Mouse (Mus musculus) lung, embryonic 16.5 days (tissue): Measurements from ENCODE around the gene Wscd2. TPM values are rescaled to one million over a fixed set of nuclear protein-coding genes. Genes with fewer than 3 reads are reported as not detected.

Experiments used
- ATAC-seq: fragments of 200-750 bp; cut with Nextera tagmentation; 2 replicates; pipeline ENCODE4 v1.8.0; 2017; ENCODE audit warnings: low read depth, mild to moderate bottlenecking, moderate library complexity
- H3K27ac ChIP-seq: fragments of 300-500 bp; sonication (generic); 2 replicates; pipeline ENCODE4 v1.5.1; 2014; ENCODE audit warnings: mild to moderate bottlenecking, control low read depth, low read length
- H3K27me3 ChIP-seq: fragments of 300-500 bp; sonication (generic); 2 replicates; pipeline ENCODE4 v1.6.1; 2014; ENCODE audit warnings: low read depth, low read length, mixed read lengths; ENCODE audit not compliant: control insufficient read depth, insufficient read depth
- H3K36me3 ChIP-seq: fragments of 300-500 bp; sonication (generic); 2 replicates; pipeline ENCODE4 v1.6.1; 2014; ENCODE audit warnings: low read length; ENCODE audit not compliant: control insufficient read depth, insufficient read depth
- H3K4me1 ChIP-seq: fragments of 300-500 bp; sonication (generic); replicated peaks from 2 replicates; pipeline ENCODE4 v1.6.1; 2014; ENCODE audit warnings: low read length, mixed read lengths; ENCODE audit not compliant: control insufficient read depth, insufficient read depth
- H3K4me2 ChIP-seq: fragments of 300-500 bp; sonication (generic); 2 replicates; pipeline ENCODE4 v1.6.1; 2014; ENCODE audit warnings: low read depth, low read length, control low read depth
- H3K4me3 ChIP-seq: fragments of 300-500 bp; sonication (generic); 2 replicates; pipeline ENCODE4 v1.5.1; 2014; ENCODE audit warnings: mild to moderate bottlenecking, low read length, control low read depth
- H3K9ac ChIP-seq: fragments of 300-500 bp; sonication (generic); 2 replicates; pipeline ENCODE4 v1.6.1; 2014; ENCODE audit warnings: low read length, control low read depth
- H3K9me3 ChIP-seq: fragments of 300-500 bp; sonication (generic); 2 replicates; pipeline ENCODE4 v1.6.1; 2016; ENCODE audit warnings: low read length; ENCODE audit not compliant: control insufficient read depth
- WGBS: fragments of 180-500 bp; shearing (Covaris S2); extraction: QIAGEN DNeasy Blood & Tissue Kit; methylation state at CpG from one replicate; pipeline ENCODE4 v1.1.7; 2014; 5-methylcytosine and 5-hydroxymethylcytosine counted together
- polyA plus RNA-seq: library from polyadenylated mRNA; unstranded; fragments of >200 nt; fragmentation: Nextera tagmentation; extraction: Ambion mirVana; gene quantifications from 2 replicates; pipeline ENCODE4 v1.2.1, GENCODE M21; 2015

Gene Wscd2
- polyA plus RNA-seq, 1 experiment from 2014 or later: 4.8 TPM

- Histone ChIP-seq H3K9ac (no peak overlapping the region), H3K36me3 (no peaks in the 10 kb centered on the region), H3K27me3 (no peaks in the 10 kb centered on the region), H3K4me2 (no peak overlapping the region), H3K4me1 (peaks cover 61% of the 10 kb centered on the region), H3K4me3 (no peak overlapping the region), H3K27ac (peak overlapping the region; percentile 29; the same call in 1 of the 2 replicates), H3K9me3 (no peaks in the 10 kb centered on the region)
- ATAC-seq: no peak
- WGBS: 52% methylated on average over 10 of the region's 10 CpGs
These were observed 140.0 kb downstream of the Wscd2 start for GRCm38 (mm10) chr5:113630116-113630515.

- WGBS: 18% methylated on average over 9 of the region's 9 CpGs
- Histone ChIP-seq H3K27ac (peak overlapping the region; percentile 78), H3K9ac (no peak overlapping the region), H3K4me2 (peak overlapping the region; percentile 5; the same call in 1 of the 2 replicates), H3K4me3 (no peak overlapping the region), H3K9me3 (no peaks in the 10 kb centered on the region), H3K4me1 (peaks cover 55% of the 10 kb centered on the region), H3K27me3 (no peaks in the 10 kb centered on the region), H3K36me3 (no peaks in the 10 kb centered on the region)
- ATAC-seq: peak; percentile 82
These were observed 143.0 kb downstream of the Wscd2 start for GRCm38 (mm10) chr5:113633037-113633714.

GRCm38 (mm10) chr5:113634024-113634651, 144.0 kb downstream of the Wscd2 start:
- Histone ChIP-seq H3K27ac (peak overlapping the region; percentile 78), H3K4me2 (no peak overlapping the region), H3K27me3 (no peaks in the 10 kb centered on the region)

GRCm38 (mm10) chr5:113634887-113635610, 144.9 kb downstream of the Wscd2 start:
- Histone ChIP-seq H3K27me3 (no peaks in the 10 kb centered on the region), H3K27ac (0 out of 2 replicates have a peak overlapping the region, but pooled peaks have one; percentile 23), H3K9ac (no peak overlapping the region), H3K4me1 (peaks cover 47% of the 10 kb centered on the region), H3K4me2 (no peak overlapping the region), H3K4me3 (no peak overlapping the region), H3K36me3 (no peaks in the 10 kb centered on the region), H3K9me3 (no peaks in the 10 kb centered on the region)
- ATAC-seq: no peak
- 59% methylated on average over 7 of the region's 7 CpGs for WGBS

More at GRCm38 (mm10) chr5:113634024-113634651, 144.0 kb downstream of the Wscd2 start:
- ATAC-seq: 0 out of 2 replicates have a peak, but pooled peaks have one; percentile 22
- no peaks in the 10 kb centered on the region for H3K36me3 ChIP-seq
- no peak overlapping the region for H3K9ac ChIP-seq
- no peaks in the 10 kb centered on the region for H3K9me3 ChIP-seq
- no peak overlapping the region for H3K4me3 ChIP-seq
- peaks cover 48% of the 10 kb centered on the region for H3K4me1 ChIP-seq
- 21% methylated on average over 13 of the region's 13 CpGs for WGBS

- 64% methylated on average over 15 of the region's 15 CpGs for WGBS
- no peaks in the 10 kb centered on the region for H3K27me3 ChIP-seq
- no peak overlapping the region for H3K4me2 ChIP-seq
- no peak for ATAC-seq
- no peaks in the 10 kb centered on the region for H3K36me3 ChIP-seq
- H3K9me3 ChIP-seq: no peaks in the 10 kb centered on the region
- no peak overlapping the region for H3K4me3 ChIP-seq
- 0 out of 2 replicates have a peak overlapping the region, but pooled peaks have one; percentile 23 for H3K27ac ChIP-seq
- no peak overlapping the region for H3K9ac ChIP-seq
- H3K4me1 ChIP-seq: peaks cover 43% of the 10 kb centered on the region
These were observed 145.9 kb downstream of the Wscd2 start for GRCm38 (mm10) chr5:113635861-113636565.

- Histone ChIP-seq H3K27me3 (no peaks in the 10 kb centered on the region), H3K9ac (no peak overlapping the region), H3K9me3 (no peaks in the 10 kb centered on the region), H3K27ac (no peak overlapping the region), H3K4me1 (peaks cover 47% of the 10 kb centered on the region), H3K36me3 (no peaks in the 10 kb centered on the region), H3K4me3 (no peak overlapping the region), H3K4me2 (no peak overlapping the region)
- ATAC-seq: no peak
- WGBS: 72% methylated on average over 4 of the region's 4 CpGs
These were observed 147.5 kb downstream of the Wscd2 start for GRCm38 (mm10) chr5:113637631-113638030.

- Histone ChIP-seq H3K9me3 (no peaks in the 10 kb centered on the region), H3K4me1 (peaks cover 44% of the 10 kb centered on the region), H3K4me2 (no peak overlapping the region), H3K36me3 (no peaks in the 10 kb centered on the region), H3K27ac (no peak overlapping the region), H3K9ac (no peak overlapping the region), H3K4me3 (no peak overlapping the region), H3K27me3 (no peaks in the 10 kb centered on the region)
- no peak for ATAC-seq
- 57% methylated on average over 12 of the region's 12 CpGs for WGBS
These were observed 147.9 kb downstream of the Wscd2 start for GRCm38 (mm10) chr5:113638055-113638454.

GRCm38 (mm10) chr5:113639126-113639525, 149.0 kb downstream of the Wscd2 start:
- H3K4me2 ChIP-seq: no peak overlapping the region
- 55% methylated on average over 5 of the region's 5 CpGs for WGBS
- no peak overlapping the region for H3K27ac ChIP-seq

More at GRCm38 (mm10) chr5:113639126-113639525, 149.0 kb downstream of the Wscd2 start:
- H3K9ac ChIP-seq: no peak overlapping the region
- no peak overlapping the region for H3K4me3 ChIP-seq
- H3K27me3 ChIP-seq: no peaks in the 10 kb centered on the region
- no peaks in the 10 kb centered on the region for H3K9me3 ChIP-seq
- no peak for ATAC-seq
- H3K4me1 ChIP-seq: peaks cover 39% of the 10 kb centered on the region
- no peaks in the 10 kb centered on the region for H3K36me3 ChIP-seq
